Mouse (Mus musculus) megakaryocyte, embryonic 14.5 days (primary cell): Measurements from ENCODE around the gene Atf3. TPM values are rescaled to one million over a fixed set of nuclear protein-coding genes. Genes with fewer than 3 reads are reported as not detected.

Experiments used
- H3K27me3 ChIP-seq: replicated peaks from 2 replicates; pipeline ENCODE3; 2012; ENCODE audit warnings: inconsistent platforms
- H3K36me3 ChIP-seq: replicated peaks from 2 replicates; pipeline ENCODE3; 2012; ENCODE audit warnings: low read length, inconsistent platforms, mixed read lengths
- H3K4me1 ChIP-seq: 2 replicates; pipeline ENCODE4 v1.6.1; 2012; ENCODE audit warnings: inconsistent platforms
- H3K4me3 ChIP-seq: replicated peaks from 2 replicates; pipeline ENCODE3; 2012; ENCODE audit warnings: moderate library complexity, mild to moderate bottlenecking, inconsistent platforms
- H3K9me3 ChIP-seq: 2 replicates; pipeline ENCODE4 v1.6.1; 2012; ENCODE audit warnings: inconsistent platforms
- FLI1 ChIP-seq: IDR thresholded peaks from 2 replicates; pipeline ENCODE4 v1.6.1; 2012; ENCODE audit warnings: low read length, inconsistent platforms, mixed read lengths
- GATA1 ChIP-seq: IDR thresholded peaks from 3 replicates; pipeline ENCODE4 v1.6.1; 2012; ENCODE audit warnings: mixed read lengths, low read length, inconsistent platforms, borderline replicate concordance
- polyA plus RNA-seq: library from polyadenylated mRNA; stranded (reverse); fragments of >175 nt; gene quantifications from 2 replicates; pipeline ENCODE4 v1.2.3, GENCODE M21; 2012; ENCODE audit warnings: low replicate concordance; ENCODE audit not compliant: insufficient read depth

The Atf3 gene
- polyA plus RNA-seq, 1 experiment: 9.5 TPM

DNA sequence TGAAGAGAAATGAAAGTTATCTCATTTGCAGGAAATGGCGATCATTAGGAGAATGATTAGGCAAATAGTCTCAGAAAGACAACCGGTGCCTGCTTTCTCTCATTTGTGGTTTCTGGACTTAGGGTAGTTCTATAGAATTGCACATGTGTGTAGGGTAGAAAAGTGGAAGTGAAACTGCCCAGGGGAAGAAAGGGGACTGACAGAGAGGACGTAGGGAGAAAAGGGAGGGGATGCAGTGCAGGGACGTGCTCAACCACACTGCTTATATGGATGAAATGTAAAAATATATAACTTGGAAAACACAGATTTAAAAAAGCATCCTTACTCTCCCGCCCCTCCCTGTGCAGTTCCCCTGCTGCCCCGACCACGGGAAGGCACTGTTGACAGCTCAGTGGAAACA lies 19.9 kb downstream of the Atf3 start:
- Histone ChIP-seq H3K36me3 (no peaks in the 10 kb centered on the region), H3K9me3 (peaks cover 17% of the 10 kb centered on the region), H3K27me3 (peaks cover 62% of the 10 kb centered on the region), H3K4me3 (peak overlapping the region; percentile 87), H3K4me1 (peaks cover 40% of the 10 kb centered on the region)
- TF ChIP-seq GATA1: no peak
- TF ChIP-seq FLI1: no peak

DNA sequence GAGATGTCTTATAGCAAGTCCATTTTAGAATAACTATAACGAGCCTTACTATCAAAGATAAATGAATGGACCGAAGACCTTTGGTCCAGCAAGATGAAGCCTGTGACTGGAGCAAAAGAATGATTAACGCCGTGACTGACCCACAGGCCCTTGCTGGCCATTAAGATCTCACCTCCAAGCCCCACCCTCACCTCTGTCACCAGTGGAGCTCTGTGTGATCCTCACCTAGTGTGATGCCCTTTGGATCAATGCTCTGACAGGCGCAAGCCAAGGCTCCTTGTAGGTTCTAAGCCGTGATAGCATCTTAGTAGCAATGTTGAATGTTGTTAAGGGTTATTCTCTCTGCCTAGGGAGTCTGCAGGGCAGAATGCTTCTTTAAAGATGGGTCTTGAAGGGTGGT lies 21.8 kb downstream of the Atf3 start:
- TF ChIP-seq GATA1 (no peak), FLI1 (no peak)
- H3K9me3 ChIP-seq: peaks cover 7% of the 10 kb centered on the region
- no peak overlapping the region for H3K4me3 ChIP-seq

DNA sequence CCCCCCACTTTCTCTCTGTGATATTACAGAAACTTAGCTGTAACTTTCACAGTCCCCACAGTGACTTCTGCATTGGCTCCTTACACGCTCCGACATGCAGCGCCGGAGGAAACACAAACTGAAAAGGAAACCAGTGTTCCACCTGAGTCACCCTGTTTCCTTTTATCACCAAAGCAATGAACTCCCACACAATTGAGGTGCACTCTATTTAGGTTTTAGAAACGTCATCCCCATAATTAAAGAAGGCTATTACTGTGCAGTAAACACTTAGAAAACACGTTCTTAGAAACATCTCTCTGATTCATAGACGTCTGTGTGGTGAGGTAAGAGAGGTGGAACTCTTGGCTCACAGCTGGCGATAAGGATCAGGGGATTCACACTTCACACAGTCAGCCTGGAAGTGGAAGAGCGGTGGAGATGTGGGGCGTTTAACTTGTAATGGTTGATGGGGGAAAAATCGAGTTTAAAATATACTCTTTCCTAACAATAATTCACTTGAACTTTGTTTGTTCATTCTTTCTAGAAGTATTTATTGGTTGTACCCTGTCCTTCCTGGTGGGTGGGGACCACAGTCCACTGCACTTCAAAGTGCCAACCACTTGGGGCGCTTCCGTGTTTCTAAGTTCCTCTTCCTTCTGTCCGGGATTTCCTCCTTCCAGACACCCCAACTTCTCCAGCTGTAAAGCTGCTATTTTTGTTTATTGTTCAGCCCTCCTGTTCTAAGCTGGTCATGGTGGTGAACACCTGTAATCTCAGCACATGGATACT lies 24.0 kb downstream of the Atf3 start:
- peak overlapping the region; percentile 82 for H3K4me3 ChIP-seq
- peaks cover 39% of the 10 kb centered on the region for H3K4me1 ChIP-seq
- no peaks in the 10 kb centered on the region for H3K36me3 ChIP-seq
- peaks cover 77% of the 10 kb centered on the region for H3K27me3 ChIP-seq
- TF ChIP-seq GATA1 (peak; percentile 19; the same call in 1 of the 3 replicates), FLI1 (no peak)
- no peaks in the 10 kb centered on the region for H3K9me3 ChIP-seq

More for the DNA sequence above, 21.8 kb downstream of the Atf3 start:
- Histone ChIP-seq H3K36me3 (no peaks in the 10 kb centered on the region), H3K27me3 (peaks cover 74% of the 10 kb centered on the region), H3K4me1 (peaks cover 46% of the 10 kb centered on the region)

DNA sequence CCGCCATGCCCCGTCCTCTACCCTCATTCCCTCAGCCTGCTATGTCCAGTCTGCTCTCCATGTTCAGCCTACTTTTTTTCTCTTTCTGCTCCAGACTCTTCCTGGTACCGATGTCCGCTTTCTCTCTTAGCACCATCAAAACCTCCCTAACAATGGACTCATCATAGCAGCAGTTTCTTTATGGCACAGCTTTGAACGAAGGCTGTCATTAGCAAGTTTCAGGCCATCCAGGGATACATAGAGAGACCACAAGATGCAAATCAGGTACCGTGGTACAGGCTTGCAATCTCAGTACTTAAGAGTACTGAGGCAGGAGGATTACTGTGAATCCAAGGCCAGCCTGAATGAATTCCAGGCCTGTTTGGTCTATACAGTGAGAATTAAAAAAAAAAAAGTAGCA lies 25.1 kb downstream of the Atf3 start:
- no peak overlapping the region for H3K4me3 ChIP-seq
- TF ChIP-seq FLI1 (no peak), GATA1 (no peak)
- no peaks in the 10 kb centered on the region for H3K36me3 ChIP-seq
- peaks cover 28% of the 10 kb centered on the region for H3K4me1 ChIP-seq
- peaks cover 86% of the 10 kb centered on the region for H3K27me3 ChIP-seq
- H3K9me3 ChIP-seq: no peaks in the 10 kb centered on the region

DNA sequence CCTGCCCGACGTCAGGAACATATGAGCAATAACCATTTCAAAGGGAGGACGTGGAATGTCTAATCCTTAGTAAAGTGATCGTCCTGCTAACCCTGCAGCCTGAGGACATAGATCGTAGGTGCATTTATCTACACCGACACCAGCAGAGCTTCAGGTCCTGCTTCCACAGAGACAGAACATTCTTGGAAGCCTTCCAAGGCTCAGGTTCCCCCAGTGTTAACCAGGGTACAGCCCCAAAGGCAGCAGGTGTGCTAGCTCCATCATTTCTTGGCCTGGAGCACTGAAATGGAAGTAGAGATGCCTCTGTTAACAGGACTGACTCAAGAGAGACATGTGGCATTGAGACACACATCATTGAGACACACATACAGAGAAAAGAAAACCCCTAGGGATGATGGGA lies 25.6 kb downstream of the Atf3 start:
- Histone ChIP-seq H3K4me3 (no peak overlapping the region), H3K4me1 (peaks cover 24% of the 10 kb centered on the region), H3K27me3 (peaks cover 91% of the 10 kb centered on the region)

DNA sequence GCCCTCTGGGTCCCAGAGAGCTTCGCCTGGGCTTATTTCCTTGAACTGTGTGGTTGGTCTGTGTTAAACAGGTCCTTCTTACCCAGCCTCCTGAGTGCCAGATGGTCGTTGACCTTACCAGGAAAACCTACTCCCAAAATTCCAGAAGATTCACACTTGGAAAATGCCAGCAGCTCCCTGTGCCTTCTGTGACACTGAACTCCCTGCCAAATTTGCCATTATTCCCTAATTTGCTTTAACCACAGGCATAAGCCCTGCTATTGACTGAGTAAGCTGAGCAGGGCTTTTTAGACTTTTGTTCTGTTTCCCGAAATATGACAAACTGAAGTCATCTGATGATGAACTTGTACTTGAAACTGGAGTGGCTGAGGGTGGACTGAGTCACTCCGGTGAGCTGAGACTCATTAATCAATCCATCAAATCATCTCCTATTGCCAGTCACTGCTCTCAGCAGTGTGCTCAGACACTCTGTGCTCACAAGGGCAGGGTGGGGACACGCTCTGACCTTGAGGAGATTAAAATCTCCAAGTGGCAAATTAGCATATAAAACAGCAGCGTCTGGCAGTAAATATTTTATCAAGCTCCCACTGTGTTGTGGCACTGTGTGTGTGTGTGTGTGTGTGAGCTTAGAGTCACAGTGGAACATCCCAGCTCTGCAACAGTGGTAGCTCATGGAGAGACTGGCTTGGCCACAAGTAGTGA lies 28.0 kb downstream of the Atf3 start:
- H3K27me3 ChIP-seq: peaks cover 95% of the 10 kb centered on the region
- no peak overlapping the region for H3K4me3 ChIP-seq
- no peak for TF ChIP-seq FLI1
- no peak for TF ChIP-seq GATA1
- no peaks in the 10 kb centered on the region for H3K36me3 ChIP-seq
- peaks cover 44% of the 10 kb centered on the region for H3K4me1 ChIP-seq
- H3K9me3 ChIP-seq: no peaks in the 10 kb centered on the region

More for the DNA sequence above, 25.6 kb downstream of the Atf3 start:
- no peak for TF ChIP-seq FLI1
- TF ChIP-seq GATA1: no peak
- H3K36me3 ChIP-seq: no peaks in the 10 kb centered on the region
- H3K9me3 ChIP-seq: no peaks in the 10 kb centered on the region

DNA sequence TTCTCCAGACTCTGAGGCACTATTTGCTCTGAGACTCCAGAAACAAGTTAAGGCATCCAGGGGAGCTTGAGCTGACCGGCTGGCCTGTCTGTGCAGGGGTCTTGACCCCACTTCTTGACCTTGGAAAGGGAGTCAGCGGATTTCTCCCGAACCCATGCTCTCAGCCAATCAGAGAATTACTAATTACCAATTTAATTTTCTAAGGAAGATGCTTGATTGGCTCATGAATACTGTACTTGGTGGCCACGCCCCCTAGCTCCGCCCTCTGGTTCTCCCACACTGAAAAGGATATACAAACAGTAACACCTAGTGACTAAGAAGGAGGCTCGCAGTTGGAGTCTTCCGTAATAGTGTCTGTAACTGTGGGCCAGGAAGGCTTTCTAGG lies 31.5 kb downstream of the Atf3 start:
- Histone ChIP-seq H3K4me3 (peak overlapping the region; percentile 28), H3K9me3 (no peaks in the 10 kb centered on the region), H3K27me3 (peaks cover 98% of the 10 kb centered on the region), H3K36me3 (no peaks in the 10 kb centered on the region), H3K4me1 (peaks cover 57% of the 10 kb centered on the region)
- TF ChIP-seq GATA1: no peak
- no peak for TF ChIP-seq FLI1

DNA sequence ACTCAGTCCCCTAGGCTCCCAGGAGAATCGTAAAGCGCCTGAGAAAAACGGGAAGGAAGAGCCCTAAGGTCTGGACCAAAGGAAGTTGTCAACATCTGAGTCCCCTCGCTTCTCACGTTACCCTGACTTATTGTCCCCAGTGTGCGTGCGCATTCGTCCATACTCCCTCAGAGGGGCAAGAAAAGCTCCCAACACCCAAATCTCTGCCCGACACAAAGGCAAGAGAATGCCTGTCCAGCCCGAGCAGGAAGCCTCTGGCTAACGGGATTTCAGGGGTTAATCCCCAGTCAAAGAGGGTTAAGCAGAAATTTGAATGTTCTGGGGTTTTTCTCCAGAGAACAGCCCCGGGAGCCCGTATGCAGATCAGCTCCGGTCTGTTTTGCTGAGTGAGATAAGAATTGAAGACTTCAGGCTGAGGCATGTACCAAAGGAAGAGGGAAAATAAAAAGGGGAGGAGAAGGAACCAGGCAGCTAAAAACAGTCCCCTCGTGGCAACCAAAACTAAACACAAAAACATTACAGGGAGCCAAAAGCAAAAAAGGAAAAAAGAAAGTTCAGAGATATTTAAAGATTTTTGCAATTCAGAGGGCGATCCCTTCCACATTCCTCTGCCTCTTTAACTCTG lies 32.0 kb downstream of the Atf3 start:
- TF ChIP-seq GATA1: no peak
- peak overlapping the region; percentile 94 for H3K4me3 ChIP-seq
- H3K36me3 ChIP-seq: no peaks in the 10 kb centered on the region
- peaks cover 61% of the 10 kb centered on the region for H3K4me1 ChIP-seq
- no peaks in the 10 kb centered on the region for H3K9me3 ChIP-seq
- H3K27me3 ChIP-seq: peaks cover 98% of the 10 kb centered on the region

DNA sequence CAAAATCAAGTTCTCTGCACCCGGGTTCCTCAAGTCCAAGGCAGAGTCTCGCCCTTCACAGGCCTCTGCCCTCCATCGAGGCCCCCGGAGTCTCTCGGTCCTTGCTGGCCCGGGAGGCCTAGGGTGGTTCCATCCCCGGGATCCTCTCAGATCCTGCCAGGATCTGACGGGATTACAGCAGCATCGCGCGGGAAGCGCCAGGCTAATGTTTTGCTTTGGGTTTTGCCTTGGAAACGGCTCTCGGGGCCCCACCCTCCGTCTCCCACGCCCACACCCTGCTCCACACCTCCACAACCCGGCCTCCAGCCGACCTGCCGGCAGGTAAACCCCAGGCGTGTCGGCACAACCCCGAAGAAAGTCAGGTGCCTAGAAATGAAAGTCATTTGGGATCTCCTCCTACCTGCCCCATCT lies 33.0 kb downstream of the Atf3 start:
- Histone ChIP-seq H3K4me1 (peaks cover 68% of the 10 kb centered on the region), H3K27me3 (peaks cover 98% of the 10 kb centered on the region), H3K4me3 (peak overlapping the region; percentile 94), H3K9me3 (no peaks in the 10 kb centered on the region), H3K36me3 (no peaks in the 10 kb centered on the region)
- TF ChIP-seq FLI1 (no peak), GATA1 (no peak)
